Mouse (Mus musculus): ENCODE data around the gene Gramd4. TPM values are rescaled to one million over a fixed set of nuclear protein-coding genes. Genes with fewer than 3 reads are reported as not detected.

Gene Gramd4
- polyA plus RNA-seq, 1 experiment: 2.3 TPM

- Histone ChIP-seq H3K27me3 (ENCODE audit: control insufficient read depth) (no peaks in the 10 kb centered on the region), H3K4me1 (ENCODE audit: control insufficient read depth) (peaks cover 28% of the 10 kb centered on the region), H3K9me3 (ENCODE audit: control insufficient read depth, low read length) (no peaks in the 10 kb centered on the region), H3K36me3 (ENCODE audit: control insufficient read depth) (peaks cover 94% of the 10 kb centered on the region), H3K4me3 (replicated peaks) (no peak overlapping the region)
- TF ChIP-seq TAL1 (IDR thresholded peaks at IDR 0.05; ENCODE audit: low read length): no peak
- no peak for TF ChIP-seq GATA1 (IDR thresholded peaks at IDR 0.05; ENCODE audit: low read length)
Observed at GRCm38 (mm10) chr15:86124359-86124758, 66.9 kb downstream of the Gramd4 start.

GRCm38 (mm10) chr15:86129036-86129435 is 71.5 kb downstream of the Gramd4 start:
- peaks cover 5% of the 10 kb centered on the region for H3K4me1 ChIP-seq (ENCODE audit: control insufficient read depth)
- H3K36me3 ChIP-seq (ENCODE audit: control insufficient read depth): peaks cover 96% of the 10 kb centered on the region
- H3K27me3 ChIP-seq (ENCODE audit: control insufficient read depth): no peaks in the 10 kb centered on the region
- H3K9me3 ChIP-seq (ENCODE audit: control insufficient read depth, low read length): no peaks in the 10 kb centered on the region
- TF ChIP-seq TAL1 (IDR thresholded peaks at IDR 0.05; ENCODE audit: low read length) (no peak), GATA1 (IDR thresholded peaks at IDR 0.05; ENCODE audit: low read length) (no peak)
- no peak overlapping the region for H3K4me3 ChIP-seq (replicated peaks)

GRCm38 (mm10) chr15:86130657-86131056 is 73.2 kb downstream of the Gramd4 start:
- Histone ChIP-seq H3K27me3 (ENCODE audit: control insufficient read depth) (no peaks in the 10 kb centered on the region), H3K9me3 (ENCODE audit: control insufficient read depth, low read length) (no peaks in the 10 kb centered on the region), H3K4me3 (replicated peaks) (no peak overlapping the region), H3K4me1 (ENCODE audit: control insufficient read depth) (peaks cover 3% of the 10 kb centered on the region), H3K36me3 (ENCODE audit: control insufficient read depth) (peaks cover 96% of the 10 kb centered on the region)
- TF ChIP-seq GATA1 (IDR thresholded peaks at IDR 0.05; ENCODE audit: low read length) (no peak), TAL1 (IDR thresholded peaks at IDR 0.05; ENCODE audit: low read length) (no peak)

GRCm38 (mm10) chr15:86134941-86135783 is 77.7 kb downstream of the Gramd4 start:
- no peak for TF ChIP-seq TAL1 (IDR thresholded peaks at IDR 0.05; ENCODE audit: low read length)
- TF ChIP-seq GATA1 (IDR thresholded peaks at IDR 0.05; ENCODE audit: low read length): no peak
- Histone ChIP-seq H3K27me3 (ENCODE audit: control insufficient read depth) (no peaks in the 10 kb centered on the region), H3K4me3 (replicated peaks) (no peak overlapping the region), H3K4me1 (ENCODE audit: control insufficient read depth) (peaks cover 4% of the 10 kb centered on the region), H3K36me3 (ENCODE audit: control insufficient read depth) (peaks cover 68% of the 10 kb centered on the region), H3K9me3 (ENCODE audit: control insufficient read depth, low read length) (no peaks in the 10 kb centered on the region)

GRCm38 (mm10) chr15:86137638-86138037 is 80.1 kb downstream of the Gramd4 start:
- H3K9me3 ChIP-seq (ENCODE audit: control insufficient read depth, low read length): no peaks in the 10 kb centered on the region
- no peak overlapping the region for H3K4me3 ChIP-seq (replicated peaks)
- H3K27me3 ChIP-seq (ENCODE audit: control insufficient read depth): no peaks in the 10 kb centered on the region
- TF ChIP-seq TAL1 (IDR thresholded peaks at IDR 0.05; ENCODE audit: low read length) (no peak), GATA1 (IDR thresholded peaks at IDR 0.05; ENCODE audit: low read length) (no peak)
- peaks cover 44% of the 10 kb centered on the region for H3K36me3 ChIP-seq (ENCODE audit: control insufficient read depth)
- peaks cover 4% of the 10 kb centered on the region for H3K4me1 ChIP-seq (ENCODE audit: control insufficient read depth)

GRCm38 (mm10) chr15:86140323-86140722 is 82.8 kb downstream of the Gramd4 start:
- H3K9me3 ChIP-seq (ENCODE audit: control insufficient read depth, low read length): no peaks in the 10 kb centered on the region
- H3K4me3 ChIP-seq (replicated peaks): no peak overlapping the region
- no peaks in the 10 kb centered on the region for H3K27me3 ChIP-seq (ENCODE audit: control insufficient read depth)
- H3K4me1 ChIP-seq (ENCODE audit: control insufficient read depth): 0 out of 2 replicates have a peak, but pooled peaks cover 1% of the 10 kb centered on the region
- H3K36me3 ChIP-seq (ENCODE audit: control insufficient read depth): peaks cover 17% of the 10 kb centered on the region
- TF ChIP-seq TAL1 (IDR thresholded peaks at IDR 0.05; ENCODE audit: low read length) (no peak), GATA1 (IDR thresholded peaks at IDR 0.05; ENCODE audit: low read length) (no peak)

GRCm38 (mm10) chr15:86144577-86144976 is 87.1 kb downstream of the Gramd4 start:
- Histone ChIP-seq H3K4me1 (ENCODE audit: control insufficient read depth) (no peaks in the 10 kb centered on the region), H3K27me3 (ENCODE audit: control insufficient read depth) (no peaks in the 10 kb centered on the region), H3K36me3 (ENCODE audit: control insufficient read depth) (no peaks in the 10 kb centered on the region; the same call in 1 of the 2 replicates), H3K9me3 (ENCODE audit: control insufficient read depth, low read length) (no peaks in the 10 kb centered on the region), H3K4me3 (replicated peaks) (no peak overlapping the region)
- TF ChIP-seq TAL1 (IDR thresholded peaks at IDR 0.05; ENCODE audit: low read length) (no peak), GATA1 (IDR thresholded peaks at IDR 0.05; ENCODE audit: low read length) (no peak)

- TF ChIP-seq TAL1 (IDR thresholded peaks at IDR 0.05; ENCODE audit: low read length) (no peak), GATA1 (IDR thresholded peaks at IDR 0.05; ENCODE audit: low read length) (no peak)
- H3K27me3 ChIP-seq (ENCODE audit: control insufficient read depth): no peaks in the 10 kb centered on the region
- H3K36me3 ChIP-seq (ENCODE audit: control insufficient read depth): no peaks in the 10 kb centered on the region; the same call in 1 of the 2 replicates
- no peaks in the 10 kb centered on the region for H3K4me1 ChIP-seq (ENCODE audit: control insufficient read depth)
- no peaks in the 10 kb centered on the region for H3K9me3 ChIP-seq (ENCODE audit: control insufficient read depth, low read length)
- no peak overlapping the region for H3K4me3 ChIP-seq (replicated peaks)
Observed at GRCm38 (mm10) chr15:86145046-86145445, 87.6 kb downstream of the Gramd4 start.

GRCm38 (mm10) chr15:86146922-86147321 is 89.4 kb downstream of the Gramd4 start:
- no peaks in the 10 kb centered on the region for H3K9me3 ChIP-seq (ENCODE audit: control insufficient read depth, low read length)
- no peak overlapping the region for H3K4me3 ChIP-seq (replicated peaks)
- no peaks in the 10 kb centered on the region for H3K4me1 ChIP-seq (ENCODE audit: control insufficient read depth)
- TF ChIP-seq GATA1 (IDR thresholded peaks at IDR 0.05; ENCODE audit: low read length): no peak
- TF ChIP-seq TAL1 (IDR thresholded peaks at IDR 0.05; ENCODE audit: low read length): no peak
- H3K36me3 ChIP-seq (ENCODE audit: control insufficient read depth): no peaks in the 10 kb centered on the region; the same call in 1 of the 2 replicates
- no peaks in the 10 kb centered on the region for H3K27me3 ChIP-seq (ENCODE audit: control insufficient read depth)
